Mouse (Mus musculus): ENCODE data around the gene Dclk1.
A peak's percentile ranks its signal among the peaks of the same experiment; 100 is the strongest.

Gene Dclk1

DNA sequence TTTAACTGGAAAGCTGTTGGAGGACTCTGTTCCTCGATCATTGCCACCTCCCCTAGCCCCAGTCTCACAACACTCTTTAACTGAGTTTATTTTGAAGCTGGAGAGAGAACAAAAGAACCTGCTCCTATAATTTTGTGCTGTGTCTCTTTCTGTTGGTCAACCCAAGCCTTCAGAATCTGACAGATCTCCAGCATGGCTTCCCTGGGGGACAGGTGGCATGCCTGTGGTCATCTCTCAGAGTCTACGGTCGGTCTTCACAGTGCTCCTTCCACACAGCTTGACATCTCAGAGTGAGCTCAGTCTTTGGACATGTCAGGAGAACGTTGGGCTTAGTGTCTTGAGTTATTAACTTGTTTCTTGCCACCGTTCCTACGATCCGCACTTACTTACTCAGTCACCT is 204.5 kb downstream of the Dclk1 start:
- DNase-seq (ENCODE audit: extremely low read depth, insufficient read length, low spot score), result no peak

DNA sequence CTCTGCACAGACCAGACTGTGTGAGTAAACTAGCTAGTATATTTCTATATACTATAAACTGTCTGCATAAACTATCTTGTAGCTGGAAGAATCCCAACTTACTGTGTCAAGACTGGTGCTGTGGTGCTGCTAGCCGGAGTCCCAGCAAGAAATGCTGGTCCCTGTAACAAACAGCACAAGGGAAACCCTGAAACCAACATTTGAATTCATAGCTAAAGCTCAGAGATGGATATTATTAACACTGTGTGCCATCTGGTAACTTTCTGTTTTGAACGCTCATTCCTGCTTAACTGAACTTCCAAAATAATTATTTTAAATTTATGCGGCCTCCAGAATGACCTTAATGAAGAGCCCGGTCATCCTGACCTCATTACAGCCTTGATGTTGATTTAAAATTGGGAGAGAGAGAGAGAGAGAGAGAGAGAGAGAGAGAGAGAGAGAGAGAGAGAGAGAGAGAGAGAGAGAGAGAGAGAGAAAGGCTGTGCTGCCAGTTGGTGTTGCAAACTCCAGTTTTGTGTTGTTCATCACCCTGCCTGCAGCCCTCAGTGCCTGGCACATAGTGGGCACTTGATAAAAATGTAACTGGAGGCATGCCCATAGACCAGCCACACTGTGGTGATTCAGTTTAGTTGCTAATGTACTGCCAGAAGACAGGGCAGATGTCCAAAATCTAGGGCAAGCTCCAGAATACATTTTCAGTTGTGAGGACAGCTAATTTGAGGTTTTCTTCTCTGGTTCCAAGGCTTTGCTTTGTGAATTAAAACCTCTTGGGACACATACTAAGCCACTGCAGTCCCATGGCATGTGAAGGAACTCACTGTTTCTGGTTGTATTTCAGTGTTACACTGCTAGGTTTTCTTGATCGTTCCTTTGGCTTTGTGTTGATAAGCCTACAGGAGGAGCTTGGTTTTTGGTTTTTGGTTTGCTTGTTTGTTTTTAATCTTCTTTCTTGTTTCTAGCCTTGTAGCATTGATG is 205.6 kb downstream of the Dclk1 start:
- DNase-seq (ENCODE audit: extremely low read depth, insufficient read length, low spot score), result peak; percentile 76

DNA sequence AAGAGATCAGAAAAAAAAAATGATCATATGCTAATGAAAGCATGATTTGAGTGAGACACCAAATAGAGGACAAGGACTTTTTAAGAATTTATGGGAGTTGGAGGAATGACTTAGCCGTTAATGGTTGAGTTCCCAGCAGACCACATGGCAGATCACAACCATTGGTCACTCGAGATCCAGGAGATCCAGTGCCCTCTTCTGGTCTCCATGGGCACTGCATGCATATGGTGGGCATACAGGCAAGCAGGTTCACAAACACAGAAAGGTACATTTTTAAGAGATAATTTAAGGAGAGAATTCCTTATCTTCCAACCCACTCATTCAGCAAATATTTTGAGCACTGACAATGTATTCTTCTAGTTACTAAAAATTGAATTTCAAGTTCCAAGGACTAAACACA is 207.0 kb downstream of the Dclk1 start:
- no peak for DNase-seq (ENCODE audit: extremely low read depth, insufficient read length, low spot score)

DNA sequence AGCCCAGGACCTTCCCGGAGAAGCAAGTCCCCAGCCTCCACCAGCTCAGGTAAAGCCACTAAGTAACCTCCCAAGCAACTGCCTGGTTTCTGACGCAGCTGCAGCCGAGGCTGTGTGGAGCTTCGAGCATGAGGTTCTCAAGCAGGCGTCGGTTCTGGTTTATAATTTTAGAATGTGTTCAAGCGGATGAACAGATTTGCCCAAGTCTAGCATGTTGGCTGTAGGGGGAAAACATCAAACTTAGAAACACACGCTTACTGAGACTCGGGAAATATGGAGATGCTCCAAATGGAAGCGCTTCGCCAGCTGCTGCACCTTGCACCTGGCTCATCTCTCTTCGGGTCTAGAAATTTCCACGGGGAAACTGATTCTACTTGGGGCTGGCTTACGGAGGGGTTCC is 208.9 kb downstream of the Dclk1 start:
- DNase-seq (ENCODE audit: extremely low read depth, insufficient read length, low spot score), result no peak

DNA sequence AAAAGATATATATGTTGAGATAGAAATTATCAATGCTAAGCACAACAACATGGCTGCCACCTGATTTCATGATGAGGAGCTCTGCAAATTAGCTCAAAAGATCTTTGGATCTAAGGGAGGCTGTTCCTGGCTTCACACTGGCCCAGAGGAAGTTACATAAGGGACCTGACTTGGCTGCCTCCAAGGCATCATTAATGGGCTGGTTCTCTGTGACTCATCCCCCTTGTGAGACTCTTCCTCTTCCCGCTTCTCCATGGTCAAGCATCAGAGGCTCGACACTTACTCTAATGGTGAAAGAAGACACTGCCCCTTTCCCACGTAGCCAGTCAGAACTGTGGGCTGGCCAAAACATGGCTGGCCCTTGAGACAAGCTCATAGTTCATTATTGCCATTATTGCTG is 209.7 kb downstream of the Dclk1 start:
- DNase-seq (ENCODE audit: extremely low read depth, insufficient read length, low spot score), result peak; percentile 45

DNA sequence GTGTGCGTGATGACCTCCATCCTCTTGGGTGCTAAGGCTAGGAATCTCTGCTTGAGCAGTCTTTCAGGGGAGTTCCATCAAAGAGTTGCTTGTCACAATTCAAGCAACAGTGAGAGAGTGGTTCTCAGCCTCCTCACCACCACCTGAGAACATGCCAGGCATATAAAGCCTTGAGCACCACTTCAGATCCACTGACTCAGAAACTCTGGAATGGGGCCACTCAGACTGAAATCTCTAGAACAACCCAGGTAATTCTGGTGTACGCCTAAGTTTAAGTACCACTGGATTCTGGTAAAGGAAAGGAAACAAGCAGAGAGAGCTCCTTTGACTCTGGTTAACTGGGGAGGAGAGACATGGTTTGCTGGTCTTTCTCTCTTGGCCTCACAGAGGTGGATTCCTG is 210.3 kb downstream of the Dclk1 start:
- no peak for DNase-seq (ENCODE audit: extremely low read depth, insufficient read length, low spot score)

DNA sequence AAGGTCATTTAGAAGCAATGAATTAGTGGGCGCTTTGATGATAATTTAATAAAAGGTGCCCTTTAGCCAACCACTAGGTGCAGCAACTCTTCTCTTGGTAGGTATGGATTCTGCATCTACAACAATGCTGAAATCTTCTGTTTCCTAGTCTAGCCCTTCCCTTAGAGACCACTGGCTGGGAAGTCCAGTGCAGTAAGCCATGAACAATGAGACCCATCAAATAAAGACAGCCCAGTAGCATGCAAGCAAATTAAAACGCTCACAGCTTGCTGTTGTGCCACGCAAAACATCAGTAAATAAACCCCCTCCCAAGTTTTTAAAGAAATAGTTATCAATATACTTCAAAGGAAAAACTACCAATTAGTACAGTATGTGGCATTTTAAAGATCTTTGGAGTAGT is 218.9 kb downstream of the Dclk1 start:
- DNase-seq (ENCODE audit: extremely low read depth, insufficient read length, low spot score), result no peak

DNA sequence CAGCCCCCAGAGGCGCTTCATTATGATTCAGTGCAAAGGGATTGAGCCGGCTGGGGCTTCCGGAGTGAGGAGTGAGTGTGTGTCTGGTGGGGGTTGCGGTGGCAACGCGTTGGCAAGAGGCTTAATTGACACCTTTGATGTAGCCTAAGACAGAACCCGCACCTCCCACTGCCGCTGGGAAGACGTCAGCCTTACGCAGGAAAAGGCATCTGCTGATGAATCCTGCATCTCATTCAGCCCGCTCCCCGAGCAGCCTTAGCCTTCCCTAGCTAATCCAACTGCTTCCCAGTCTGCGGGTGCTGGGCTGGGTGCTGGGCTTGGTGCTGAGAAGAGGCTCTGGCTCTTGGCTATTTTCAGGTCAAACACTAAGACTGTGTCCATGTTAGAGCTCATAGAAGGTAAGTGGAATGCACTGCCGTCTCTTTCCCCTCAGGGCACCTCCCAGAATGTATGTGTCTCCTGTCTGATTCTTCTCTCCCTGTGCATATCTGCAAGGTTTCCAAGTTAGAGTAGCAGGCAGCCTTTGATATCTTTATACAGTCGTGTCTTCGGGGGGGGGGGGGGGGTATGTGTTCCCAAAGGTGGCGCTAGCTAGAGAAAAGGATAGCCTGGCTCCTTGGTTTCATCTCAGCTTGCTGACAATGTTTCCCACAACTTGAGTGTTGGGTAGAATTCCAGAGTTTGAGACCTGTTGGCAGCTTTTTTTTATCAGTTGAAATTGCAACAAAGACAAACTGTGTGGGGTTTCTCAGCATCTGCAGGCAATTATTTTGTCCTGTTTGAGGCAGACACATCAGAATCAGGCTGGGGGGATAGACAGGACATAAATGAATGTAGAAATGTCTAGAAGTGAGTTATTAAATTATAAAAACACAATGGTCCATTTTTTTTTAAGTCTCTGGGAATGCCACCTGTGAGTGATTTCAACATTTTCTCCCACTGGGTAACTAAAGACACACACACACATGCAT is 219.8 kb downstream of the Dclk1 start:
- DNase-seq (ENCODE audit: extremely low read depth, insufficient read length, low spot score), result peak; percentile 78

DNA sequence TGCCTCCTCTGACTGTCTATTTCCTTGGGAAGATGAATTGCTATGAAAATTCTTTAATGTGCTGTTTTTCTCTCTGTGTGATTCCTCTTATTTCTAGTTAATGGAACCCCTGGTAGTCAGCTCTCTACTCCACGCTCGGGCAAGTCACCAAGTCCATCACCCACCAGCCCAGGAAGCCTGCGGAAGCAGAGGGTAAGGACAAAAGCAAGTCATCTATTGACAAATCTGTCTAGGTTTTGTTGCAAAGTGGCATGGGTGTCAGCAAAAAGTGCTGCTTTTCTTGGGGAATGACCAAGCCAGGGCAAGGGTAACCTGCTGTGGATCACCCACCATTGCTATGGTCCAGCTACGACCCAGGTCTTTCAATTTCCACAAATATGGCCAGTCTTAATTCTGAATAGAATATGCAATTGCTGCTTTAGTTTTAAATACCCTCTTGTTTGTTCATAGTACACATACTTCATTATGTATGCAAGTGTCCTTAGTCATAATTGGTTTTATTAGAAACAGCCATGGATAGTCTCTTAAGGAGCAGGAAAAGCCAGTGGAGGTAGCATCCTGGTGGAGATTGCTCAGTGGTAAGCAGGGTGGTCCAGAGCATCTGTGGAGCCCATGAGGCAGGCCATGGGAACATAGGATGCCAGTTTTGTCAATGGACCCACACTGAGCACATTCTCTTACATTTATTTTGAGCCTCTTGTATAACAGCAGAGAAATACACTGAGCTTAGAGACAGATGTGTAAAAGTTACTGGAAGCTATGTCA is 220.9 kb downstream of the Dclk1 start:
- DNase-seq (ENCODE audit: extremely low read depth, insufficient read length, low spot score), result no peak

DNA sequence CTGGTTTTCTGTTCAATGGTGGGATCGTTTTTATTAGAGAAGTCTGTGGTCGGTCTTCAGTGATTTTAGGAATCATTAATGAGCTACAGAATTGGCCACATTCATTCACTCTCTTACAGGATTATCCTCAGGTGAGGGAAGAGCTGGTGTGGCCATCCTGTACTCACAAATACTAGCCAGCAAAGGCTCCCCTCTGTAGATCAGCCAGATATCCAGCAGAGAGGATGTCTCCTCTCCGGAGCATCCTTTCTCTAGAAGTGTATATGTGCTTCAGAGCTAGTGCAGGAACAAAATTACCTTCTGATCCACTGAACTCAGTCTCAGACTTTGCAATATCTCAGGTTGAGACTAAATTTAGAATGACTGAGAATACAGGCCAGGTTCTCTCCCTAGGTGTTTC is 222.1 kb downstream of the Dclk1 start:
- no peak for DNase-seq (ENCODE audit: extremely low read depth, insufficient read length, low spot score)

DNA sequence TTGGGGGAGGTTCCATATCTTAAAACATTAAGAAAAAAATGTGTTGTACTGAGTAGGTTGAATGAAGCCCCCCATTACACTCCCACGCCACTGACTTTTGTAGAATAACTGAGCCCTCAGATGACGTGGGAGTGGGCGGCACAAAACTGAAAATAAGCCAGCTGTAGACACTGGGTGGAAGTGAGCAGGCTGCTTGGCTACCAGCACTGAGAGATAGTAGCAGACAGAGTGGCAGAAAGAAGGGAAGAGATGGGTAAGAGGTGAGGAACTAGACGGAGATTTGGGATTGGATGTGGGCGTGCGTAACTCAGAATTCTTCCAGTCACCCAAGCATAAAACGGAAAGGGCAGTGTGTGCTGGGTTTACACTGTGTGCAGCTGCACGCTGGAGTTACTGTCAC is 223.6 kb downstream of the Dclk1 start:
- no peak for DNase-seq (ENCODE audit: extremely low read depth, insufficient read length, low spot score)

DNA sequence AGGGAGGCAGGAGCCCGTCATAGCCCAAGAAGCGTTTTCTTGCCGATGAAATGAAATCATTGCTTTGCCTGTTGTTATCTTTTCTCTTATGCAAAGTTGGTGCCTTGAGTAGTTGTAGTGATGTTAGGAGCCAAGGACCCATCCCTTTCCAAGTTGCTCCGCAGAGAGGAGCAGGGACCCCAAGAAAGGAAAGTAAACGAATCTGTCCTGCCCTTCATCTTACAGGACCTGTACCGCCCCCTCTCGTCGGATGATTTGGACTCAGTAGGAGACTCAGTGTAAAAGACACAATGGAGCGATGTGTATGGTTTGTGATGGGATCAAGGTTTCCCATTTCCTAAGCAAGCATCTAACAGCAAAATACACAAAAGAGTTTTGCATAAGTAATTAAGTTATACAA is 224.2 kb downstream of the Dclk1 start:
- no peak for DNase-seq (ENCODE audit: extremely low read depth, insufficient read length, low spot score)

DNA sequence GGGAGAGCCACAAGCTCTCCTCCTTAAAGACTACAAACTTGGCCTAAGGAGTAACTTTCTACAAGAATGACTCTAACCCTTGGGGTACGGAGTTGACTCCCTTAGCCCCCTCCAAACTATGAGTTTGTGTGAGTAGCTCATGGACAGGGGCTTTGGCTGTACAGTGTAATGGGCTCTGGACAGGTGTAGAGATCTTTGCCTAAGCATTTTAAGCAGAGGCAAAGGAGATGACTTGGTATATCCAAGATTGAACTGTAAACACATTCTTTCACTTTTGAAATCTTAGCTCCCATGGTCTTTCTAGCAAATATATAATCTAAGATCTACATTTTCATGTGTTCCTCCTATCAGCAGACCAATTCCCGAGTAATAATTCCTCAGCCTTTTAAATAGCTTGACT is 229.9 kb downstream of the Dclk1 start, which contains the start of gene Gm21954:
Gm21954 (minus strand) TSS at position 101 of the 400 bp plus-strand sequence.
- no peak for DNase-seq (ENCODE audit: extremely low read depth, insufficient read length, low spot score)

DNA sequence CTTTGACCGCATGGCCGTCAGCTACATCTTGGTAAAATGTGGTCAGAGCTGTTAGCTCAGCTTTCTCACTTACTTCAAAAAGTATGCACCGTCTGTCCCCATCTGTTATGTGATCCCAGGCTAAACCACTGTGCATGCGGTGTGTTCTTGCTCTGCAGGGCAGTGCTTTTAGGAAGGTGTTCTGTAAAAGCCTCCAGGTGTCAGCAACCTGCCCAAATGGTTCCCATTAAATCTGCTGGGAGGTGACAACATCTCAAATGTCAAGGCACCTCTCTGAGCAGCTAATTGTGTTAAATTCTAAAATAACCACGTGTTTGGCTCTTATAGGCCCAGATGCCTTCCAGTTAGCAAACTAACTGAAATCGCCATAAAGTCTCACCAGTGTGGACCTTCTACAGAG is 231.0 kb downstream of the Dclk1 start:
- DNase-seq (ENCODE audit: extremely low read depth, insufficient read length, low spot score), result no peak

DNA sequence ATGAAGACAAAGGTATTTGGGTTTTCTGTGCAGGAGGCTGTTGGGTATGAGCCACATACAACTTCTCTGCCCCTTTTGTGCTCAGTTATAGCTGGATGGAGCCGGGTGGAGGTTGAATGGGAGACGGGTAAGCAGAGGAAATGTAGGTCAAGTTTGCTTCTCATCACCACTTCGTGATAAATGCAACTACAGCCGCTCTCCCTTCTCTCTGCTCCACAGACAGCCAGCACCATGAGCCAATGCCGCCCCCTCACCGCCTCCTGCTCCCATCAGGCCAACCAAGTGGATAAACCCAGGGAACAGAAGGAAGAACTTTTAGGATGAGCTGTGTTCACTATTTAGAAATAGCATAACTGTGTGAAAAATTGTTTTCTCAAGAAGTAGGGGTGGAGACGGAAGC is 234.5 kb downstream of the Dclk1 start:
- no peak for DNase-seq (ENCODE audit: extremely low read depth, insufficient read length, low spot score)

DNA sequence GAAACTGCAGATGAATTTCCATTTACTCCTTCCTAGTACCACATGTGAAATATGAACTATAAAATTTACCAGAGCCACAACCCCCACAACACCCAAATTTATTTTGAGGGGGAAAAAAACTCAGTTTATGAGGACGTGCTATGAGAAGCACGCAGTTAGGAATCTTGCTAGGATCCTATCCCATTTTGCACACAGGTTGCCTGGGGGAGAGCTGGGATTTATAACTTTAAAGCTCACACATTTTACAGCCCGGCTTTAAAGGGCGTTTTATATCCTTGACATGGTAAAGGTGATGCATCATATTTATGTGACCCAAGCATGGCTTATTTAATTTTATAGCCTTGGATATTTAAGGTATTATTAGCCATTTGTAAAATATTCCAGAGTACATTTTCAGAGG is 237.1 kb downstream of the Dclk1 start:
- DNase-seq (ENCODE audit: extremely low read depth, insufficient read length, low spot score), result no peak

DNA sequence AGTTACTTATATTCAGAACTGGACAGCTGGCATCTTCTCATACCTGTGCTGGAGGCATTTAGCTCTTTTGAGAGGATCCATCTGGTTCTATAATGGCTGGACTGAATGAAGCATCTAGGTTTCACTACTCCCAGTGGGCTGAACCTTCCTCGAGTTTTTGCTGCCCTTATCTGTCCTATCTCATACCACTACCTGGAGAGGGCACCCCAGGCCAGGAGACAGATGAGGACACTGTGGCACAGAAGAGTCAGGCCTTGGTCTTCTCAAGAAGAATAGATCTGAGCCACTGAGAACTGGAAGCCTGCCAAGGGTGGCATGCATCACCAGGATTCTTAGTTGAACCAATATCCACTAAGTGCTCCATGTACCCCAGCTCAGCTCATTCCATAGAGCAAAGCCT is 239.0 kb downstream of the Dclk1 start:
- DNase-seq (ENCODE audit: extremely low read depth, insufficient read length, low spot score), result no peak

DNA sequence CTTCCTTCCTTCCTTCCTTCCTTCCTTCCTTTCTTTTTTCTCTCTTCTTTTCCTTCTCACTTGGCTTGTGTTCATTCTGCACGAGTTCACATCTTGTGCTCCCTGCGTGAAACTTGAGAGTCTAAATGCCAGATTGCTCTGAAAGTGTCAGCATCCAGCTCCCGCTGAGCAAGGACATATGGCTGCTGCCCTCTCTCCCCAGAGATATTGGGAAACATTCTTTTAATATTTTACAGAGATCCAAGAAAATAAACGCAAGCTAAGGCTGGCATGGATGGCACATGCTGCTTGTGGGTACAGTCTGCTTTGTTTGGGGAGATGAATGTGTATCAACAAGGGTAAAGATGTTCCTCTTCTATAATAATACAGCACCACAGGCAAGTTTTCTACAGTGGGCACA is 241.2 kb downstream of the Dclk1 start:
- DNase-seq (ENCODE audit: extremely low read depth, insufficient read length, low spot score), result no peak

DNA sequence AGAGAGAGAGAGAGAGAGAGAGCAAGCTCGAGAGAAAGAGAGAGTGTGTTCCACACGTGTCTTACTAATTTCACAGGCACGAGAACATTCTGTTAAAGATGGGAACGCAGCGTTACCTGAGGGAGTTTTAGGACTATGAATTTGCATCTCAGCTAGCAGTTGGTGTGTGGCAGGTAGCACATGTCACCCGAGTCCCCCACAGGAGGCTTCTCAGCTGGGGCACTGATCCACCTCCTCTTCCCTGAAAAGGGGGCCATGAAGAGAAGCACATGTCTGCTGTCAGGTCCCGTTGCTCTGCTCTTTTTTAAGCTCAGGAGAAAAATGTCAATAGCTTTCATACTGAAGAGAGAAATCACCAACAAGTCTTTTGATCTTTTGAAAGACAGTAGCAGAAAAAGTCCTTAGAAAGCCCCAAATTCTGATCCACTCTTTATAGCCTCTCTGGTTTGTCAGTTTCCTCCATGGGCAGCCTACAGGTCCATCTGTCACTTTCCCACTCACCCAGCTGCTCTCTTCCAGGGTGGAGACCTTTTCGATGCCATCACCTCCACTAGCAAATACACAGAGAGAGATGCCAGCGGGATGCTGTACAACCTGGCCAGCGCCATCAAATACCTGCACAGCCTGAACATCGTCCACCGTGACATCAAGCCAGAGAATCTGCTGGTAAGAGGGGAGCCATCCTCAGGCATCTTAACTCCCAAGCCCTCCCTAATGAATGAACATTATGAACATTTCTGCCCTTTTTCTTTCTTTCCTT is 247.2 kb downstream of the Dclk1 start:
- no peak for DNase-seq (ENCODE audit: extremely low read depth, insufficient read length, low spot score)

DNA sequence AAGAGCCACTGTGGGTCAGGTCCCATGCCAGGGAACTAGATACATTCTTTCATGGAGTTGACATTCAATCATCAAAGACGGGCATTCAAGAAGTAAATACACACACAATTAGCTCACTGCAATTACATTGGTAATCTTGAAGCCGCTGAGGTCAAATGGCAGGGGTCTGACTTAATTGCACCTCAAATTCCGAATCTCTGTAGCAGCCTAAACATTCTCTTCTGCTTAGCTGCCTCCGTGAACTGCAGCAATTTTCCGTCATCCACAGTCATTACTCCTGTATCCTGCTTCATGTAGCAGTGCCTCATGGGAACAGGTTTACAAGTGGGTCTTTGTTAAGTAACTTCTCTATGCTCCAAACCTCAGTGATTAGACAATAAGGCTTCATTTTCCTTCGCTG is 249.9 kb downstream of the Dclk1 start:
- DNase-seq (ENCODE audit: extremely low read depth, insufficient read length, low spot score), result no peak
